Mouse (Mus musculus): ENCODE data around the gene Kcnk5.

The Kcnk5 gene

GRCm38 (mm10) chr14:20201066-20201683 is 19.6 kb upstream of the Kcnk5 start:
- DNase-seq (ENCODE audit: low spot score): no peak

GRCm38 (mm10) chr14:20193103-20193715 is 11.6 kb upstream of the Kcnk5 start:
- DNase-seq (ENCODE audit: low spot score): no peak

- no peak for DNase-seq (ENCODE audit: low spot score)
Observed at GRCm38 (mm10) chr14:20191136-20191735, 9.6 kb upstream of the Kcnk5 start.

- no peak for DNase-seq (ENCODE audit: low spot score)
Observed at GRCm38 (mm10) chr14:20189751-20190150, 8.1 kb upstream of the Kcnk5 start.

GRCm38 (mm10) chr14:20185426-20185825 is 3.8 kb upstream of the Kcnk5 start:
- DNase-seq (ENCODE audit: low spot score): no peak

- no peak for DNase-seq (ENCODE audit: low spot score)
Observed at GRCm38 (mm10) chr14:20183701-20184100, 2.1 kb upstream of the Kcnk5 start.

GRCm38 (mm10) chr14:20182596-20182995 is 987 bp upstream of the Kcnk5 start:
- no peak for DNase-seq (ENCODE audit: low spot score)

GRCm38 (mm10) chr14:20180751-20181162 is 852 bp downstream of the Kcnk5 start:
- DNase-seq (ENCODE audit: low spot score): no peak

- no peak for DNase-seq (ENCODE audit: low spot score)
Observed at GRCm38 (mm10) chr14:20180304-20180703, 1.3 kb downstream of the Kcnk5 start.

- DNase-seq (ENCODE audit: low spot score): no peak
Observed at GRCm38 (mm10) chr14:20179731-20180280, 1.8 kb downstream of the Kcnk5 start.

GRCm38 (mm10) chr14:20179080-20179479 is 2.5 kb downstream of the Kcnk5 start:
- no peak for DNase-seq (ENCODE audit: low spot score)

- no peak for DNase-seq (ENCODE audit: low spot score)
Observed at GRCm38 (mm10) chr14:20178593-20178992, 3.0 kb downstream of the Kcnk5 start.

- no peak for DNase-seq (ENCODE audit: low spot score)
Observed at GRCm38 (mm10) chr14:20177494-20178123, 4.0 kb downstream of the Kcnk5 start.

GRCm38 (mm10) chr14:20175705-20176104 is 5.9 kb downstream of the Kcnk5 start:
- DNase-seq (ENCODE audit: low spot score): no peak

- DNase-seq (ENCODE audit: low spot score): no peak
Observed at GRCm38 (mm10) chr14:20175114-20175513, 6.5 kb downstream of the Kcnk5 start.

- DNase-seq (ENCODE audit: low spot score): no peak
Observed at GRCm38 (mm10) chr14:20174696-20175095, 6.9 kb downstream of the Kcnk5 start.

GRCm38 (mm10) chr14:20173873-20174490 is 7.6 kb downstream of the Kcnk5 start:
- DNase-seq (ENCODE audit: low spot score): no peak

GRCm38 (mm10) chr14:20172924-20173323 is 8.7 kb downstream of the Kcnk5 start:
- no peak for DNase-seq (ENCODE audit: low spot score)

- no peak for DNase-seq (ENCODE audit: low spot score)
Observed at GRCm38 (mm10) chr14:20172509-20172908, 9.1 kb downstream of the Kcnk5 start.

- no peak for DNase-seq (ENCODE audit: low spot score)
Observed at GRCm38 (mm10) chr14:20171840-20172239, 9.8 kb downstream of the Kcnk5 start.

- no peak for DNase-seq (ENCODE audit: low spot score)
Observed at GRCm38 (mm10) chr14:20169251-20169650, 12.4 kb downstream of the Kcnk5 start.

- no peak for DNase-seq (ENCODE audit: low spot score)
Observed at GRCm38 (mm10) chr14:20168478-20168877, 13.1 kb downstream of the Kcnk5 start.

Measured in ovary, postnatal 10 days (tissue).